Mouse (Mus musculus) lung, postnatal 0 days (tissue): ENCODE results near the gene Pigs.

Source experiments
- CTCF ChIP-seq: IDR thresholded peaks from 2 replicates; pipeline ENCODE4 v1.5.1; 2016; ENCODE audit warnings: antibody characterized with exemption, mild to moderate bottlenecking
- EP300 ChIP-seq: IDR thresholded peaks from 2 replicates; pipeline ENCODE4 v1.6.1; 2016; ENCODE audit warnings: antibody characterized with exemption, mild to moderate bottlenecking, control low read depth

GRCm38 (mm10) chr11:78355471-78356238, 27.4 kb downstream of the Pigs start:
- TF ChIP-seq CTCF (peak; percentile 84), EP300 (no peak)
